In the genomic region with DNA sequence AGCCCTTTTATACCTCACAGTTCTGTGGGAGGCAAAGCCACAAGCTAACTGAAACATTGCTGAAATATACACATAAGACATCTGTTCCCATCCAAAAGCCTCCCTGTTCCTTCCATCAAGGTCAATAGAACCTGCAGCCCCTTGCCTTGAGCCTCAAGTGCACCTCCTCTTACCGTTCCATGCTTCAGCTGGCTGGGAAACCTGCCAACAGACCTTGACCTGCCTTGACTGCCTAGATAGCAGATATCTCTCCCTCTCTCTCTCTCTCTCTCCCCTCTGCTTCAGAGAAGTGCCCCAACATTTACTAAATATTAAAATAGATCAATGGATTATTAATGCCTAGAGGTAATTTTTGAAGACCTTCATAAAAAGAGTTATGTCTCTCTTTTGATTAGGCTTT, we compare ENCODE assay signal across 22 mouse cellular contexts. TPM values are rescaled to one million over a fixed set of nuclear protein-coding genes. Genes with fewer than 3 reads are reported as not detected.
DNase-seq lines count a peak whose midpoint lies in the region; ATAC-seq and TF ChIP-seq lines count a peak whose summit lies in the region.
"Had no signal": no experiment of that assay in that cellular context is flagged by ENCODE, and none has a peak within 500 bp of the region (broad histone marks: within the 10 kb centered on the region; RNA-seq: fewer than 3 reads in every experiment).

No protein-coding gene starts in this region.

- no peak overlapping the region for H3K9ac ChIP-seq in liver, embryonic 14.5 days (replicated peaks)
- H3K9ac ChIP-seq: forebrain, embryonic 12.5 days; hindbrain, embryonic 13.5 days; limb, embryonic 13.5 days; lung, embryonic 14.5 days; neural tube, embryonic 13.5 days had no signal

- DNase-seq in adrenal gland, adult 2 months: peak; percentile 49
- no peak for DNase-seq in adrenal gland, adult 18-20 months (ENCODE audit: low spot score in 2 of 2)
- DNase-seq in ovary, postnatal 36 days (ENCODE audit: low spot score): peak; percentile 32
- no peak for DNase-seq in ovary, postnatal 10 days (ENCODE audit: low spot score)
- DNase-seq in liver, embryonic 14.5 days (ENCODE audit: low read depth in 3 of 3, low spot score in 3 of 3): peak; percentile 2 to 10 (median 4)
- DNase-seq in embryo, embryonic 11 days: no peak
- no peak for DNase-seq in lung, postnatal 4 days
- no peak for DNase-seq in gastrocnemius, postnatal 4 days (ENCODE audit: low spot score in 2 of 2)
- DNase-seq: cerebellum, postnatal 10 days; gastrocnemius, postnatal 25 days; heart, postnatal 10 days; lung, embryonic 14.5 days; right cerebral cortex, adult 18-20 months; thymus, postnatal 14 days had no signal

- H3K36me3 ChIP-seq in liver, embryonic 14.5 days (replicated peaks; ENCODE audit: control insufficient read depth, insufficient read depth, low read depth): no peaks in the 10 kb centered on the region
- H3K36me3 ChIP-seq: forebrain, embryonic 12.5 days; heart, embryonic 10.5 days; hindbrain, embryonic 13.5 days; limb, embryonic 13.5 days; neural tube, embryonic 13.5 days had no signal

- WGBS in liver, embryonic 14.5 days (ENCODE audit: insufficient replicate concordance): 25% methylated on average over 1 of the region's 1 CpGs

- no peak overlapping the region for H3K27ac ChIP-seq in liver, embryonic 14.5 days
- H3K27ac ChIP-seq: forebrain, embryonic 12.5 days; heart, embryonic 10.5 days; hindbrain, embryonic 13.5 days; limb, embryonic 13.5 days; macrophage; neural tube, embryonic 13.5 days had no signal

- H3K27me3 ChIP-seq in liver, embryonic 14.5 days (ENCODE audit: control insufficient read depth, insufficient read depth, low read length): no peaks in the 10 kb centered on the region
- H3K27me3 ChIP-seq: forebrain, embryonic 12.5 days; hindbrain, embryonic 13.5 days; limb, embryonic 13.5 days; neural tube, embryonic 13.5 days had no signal

- H3K4me1 ChIP-seq in liver, embryonic 14.5 days (replicated peaks; ENCODE audit: control insufficient read depth in 2 of 2, insufficient read depth in 2 of 2, low read length in 1 of 2): peaks cover 0 to 8% of the 10 kb centered on the region in 2 experiments; a peak in 1 of 4 replicates
- H3K4me1 ChIP-seq: forebrain, embryonic 12.5 days; heart, embryonic 10.5 days; hindbrain, embryonic 13.5 days; neural tube, embryonic 13.5 days had no signal

- TF ChIP-seq EP300 in liver, embryonic 14.5 days (IDR thresholded peaks at IDR 0.05; ENCODE audit: low read depth): no peak

- H3K4me3 ChIP-seq in liver, embryonic 14.5 days (ENCODE audit: insufficient read depth in 1 of 2, low read depth in 2 of 2, low read length in 2 of 2): no peak overlapping the region
- H3K4me3 ChIP-seq: forebrain, embryonic 12.5 days; heart, embryonic 10.5 days; hindbrain, embryonic 13.5 days; limb, embryonic 13.5 days; neural tube, embryonic 13.5 days had no signal

- H3K4me2 ChIP-seq in liver, embryonic 14.5 days (ENCODE audit: low read depth): no peak overlapping the region
- H3K4me2 ChIP-seq: forebrain, embryonic 12.5 days; hindbrain, embryonic 13.5 days; limb, embryonic 13.5 days; lung, embryonic 14.5 days; midbrain, embryonic 11.5 days; neural tube, embryonic 13.5 days had no signal

- no peaks in the 10 kb centered on the region for H3K9me3 ChIP-seq in liver, embryonic 14.5 days (ENCODE audit: control insufficient read depth, low read length)
- H3K9me3 ChIP-seq: forebrain, embryonic 12.5 days; heart, embryonic 10.5 days; hindbrain, embryonic 13.5 days; limb, embryonic 13.5 days; neural tube, embryonic 13.5 days had no signal

- ATAC-seq in liver, embryonic 14.5 days (ENCODE audit: insufficient read depth): no peak

- no peak for TF ChIP-seq CTCF in liver, embryonic 14.5 days (IDR thresholded peaks at IDR 0.05; ENCODE audit: low read depth)

RNA-seq across cellular contexts. Expression of a gene that starts 38.8 kb away (rescaled TPM):
- total RNA-seq in adrenal gland, adult 2 months (2021): 100 to 1,000 TPM; 211 to 479 TPM
- polyA plus RNA-seq in adrenal gland, adult 2 months (2012; rRNA removed): 8.8 and 10.9 TPM in 2 replicates
- 100 to 1,000 TPM; 331 to 334 TPM for total RNA-seq in adrenal gland, adult 18-20 months (2021)
- 1.9 and 2.5 TPM in 2 replicates for polyA plus RNA-seq in liver, embryonic 14.5 days (2012; rRNA removed)
- 6.1 and 7.2 TPM in 2 replicates for polyA plus RNA-seq in liver, embryonic 14.5 days (2014; fragmentation: Nextera tagmentation; extraction: Ambion mirVana)
- under 1 TPM in 1 of 2 experiments, not detected in 1; 0.34 TPM for total RNA-seq in gastrocnemius, postnatal 4 days (2021)
- total RNA-seq: gastrocnemius, postnatal 25 days; heart, postnatal 10 days had no signal
- polyA plus RNA-seq: hindbrain, embryonic 13.5 days; lung, embryonic 14.5 days; macrophage; midbrain, embryonic 11.5 days; neural tube, embryonic 13.5 days; stomach, embryonic 14.5 days had no signal

Comparison
In these comparisons a context has a peak if more than half of its experiments do, and no peak if none do; other contexts are left out.
1. DNase-seq: peak in adrenal gland, adult 2 months (single experiment), ovary, postnatal 36 days (single experiment) and liver, embryonic 14.5 days (3 of 3); none in adrenal gland, adult 18-20 months (0 of 2), ovary, postnatal 10 days (single experiment), embryo, embryonic 11 days (single experiment), lung, postnatal 4 days (0 of 2) and gastrocnemius, postnatal 4 days (0 of 2).
2. RNA of a gene that starts 38.8 kb away (total RNA-seq): 211 to 479 TPM in adrenal gland, adult 2 months and 331 to 334 TPM in adrenal gland, adult 18-20 months; 0.34 TPM in gastrocnemius, postnatal 4 days; every median in the first group is over 100 times any median in the second.